Mouse (Mus musculus) midbrain, postnatal 0 days (tissue): ENCODE results near the gene Fam131a. TPM values are rescaled to one million over a fixed set of nuclear protein-coding genes. Genes with fewer than 3 reads are reported as not detected.

Experiments used
- ATAC-seq: fragments of 200-750 bp; cut with Nextera tagmentation; 2 replicates; pipeline ENCODE4 v1.8.0; 2017; ENCODE audit warnings: moderate number of reproducible peaks, mild to moderate bottlenecking, moderate TSS enrichment, moderate library complexity; ENCODE audit not compliant: low FRiP score
- DNase-seq: peaks from one replicate; pipeline ENCODE4 v3.0.0-alpha.2; 2015; ENCODE audit warnings: low spot score
- H3K27ac ChIP-seq: fragments of 300-500 bp; sonication (generic); 2 replicates; pipeline ENCODE4 v1.5.1; 2014; ENCODE audit warnings: low read depth, mild to moderate bottlenecking, low read length, mixed read lengths
- H3K27me3 ChIP-seq: fragments of 300-500 bp; sonication (generic); 2 replicates; pipeline ENCODE4 v1.6.1; 2014; ENCODE audit warnings: low read length, control low read depth, mixed read lengths; ENCODE audit not compliant: insufficient read depth
- H3K36me3 ChIP-seq: fragments of 300-500 bp; sonication (generic); 2 replicates; pipeline ENCODE4 v1.6.1; 2014; ENCODE audit warnings: low read length, control low read depth, mixed read lengths; ENCODE audit not compliant: insufficient read depth
- H3K4me1 ChIP-seq: fragments of 300-500 bp; sonication (generic); 2 replicates; pipeline ENCODE4 v1.6.1; 2014; ENCODE audit warnings: mild to moderate bottlenecking, control low read depth, antibody characterized with exemption, low read length, mixed read lengths; ENCODE audit not compliant: insufficient read depth
- H3K4me2 ChIP-seq: fragments of 300-500 bp; sonication (generic); 2 replicates; pipeline ENCODE4 v1.6.1; 2014; ENCODE audit warnings: low read depth, mild to moderate bottlenecking, low read length, mixed read lengths; ENCODE audit not compliant: poor library complexity, severe bottlenecking
- H3K4me3 ChIP-seq: fragments of 300-500 bp; sonication (generic); 2 replicates; pipeline ENCODE4 v1.5.1; 2014; ENCODE audit warnings: low read depth, mild to moderate bottlenecking, low read length, moderate library complexity
- H3K9ac ChIP-seq: fragments of 300-500 bp; sonication (generic); replicated peaks from 2 replicates; pipeline ENCODE4 v1.6.1; 2014; ENCODE audit warnings: mild to moderate bottlenecking, low read length, moderate library complexity, mixed read lengths; ENCODE audit not compliant: poor library complexity, severe bottlenecking
- H3K9me3 ChIP-seq: fragments of 300-500 bp; sonication (generic); 2 replicates; pipeline ENCODE4 v1.6.1; 2016; ENCODE audit warnings: low read length, control low read depth
- CTCF ChIP-seq: IDR thresholded peaks from 2 replicates; pipeline ENCODE4 v1.5.1; 2016; ENCODE audit warnings: antibody characterized with exemption, mild to moderate bottlenecking
- WGBS: fragments of 180-500 bp; shearing (Covaris S2); extraction: QIAGEN DNeasy Blood & Tissue Kit; methylation state at CpG from one replicate; pipeline ENCODE4 v1.1.7; 2014; 5-methylcytosine and 5-hydroxymethylcytosine counted together
- polyA plus RNA-seq: library from polyadenylated mRNA; unstranded; fragments of >200 nt; fragmentation: Nextera tagmentation; extraction: Ambion mirVana; gene quantifications from 2 replicates; pipeline ENCODE4 v1.2.1, GENCODE M21; 2015
- total RNA-seq: library from RNA; depleted of rRNA; stranded (reverse); fragments of >200 nt; gene quantifications from 2 replicates; pipeline ENCODE4 v1.2.3, GENCODE M21; 2014

Fam131a gene
- total and polyA plus RNA-seq, 2 experiments from 2014 or later = 70.9 to 173 TPM

DNA sequence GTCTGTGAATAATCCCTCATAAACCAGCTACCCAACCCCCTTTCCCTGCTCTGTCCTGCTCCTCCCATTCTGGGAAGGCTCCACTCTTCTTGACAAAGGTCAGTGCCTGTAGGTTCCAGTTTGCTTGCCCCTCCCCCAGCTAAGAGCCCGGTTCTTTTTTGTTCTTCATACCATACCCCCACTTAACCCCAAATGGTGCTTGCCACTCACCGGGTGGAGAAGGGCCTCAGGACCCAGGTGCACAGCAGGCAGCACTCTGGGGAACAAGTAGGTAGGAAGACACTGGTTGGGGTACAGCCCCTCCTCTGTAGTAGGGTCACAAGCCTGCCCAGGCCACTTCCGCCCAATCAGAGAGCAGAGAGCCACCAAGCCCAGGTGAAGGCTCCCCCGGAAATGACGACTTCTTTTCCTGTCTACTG lies 37.3 kb downstream of the Fam131a start:
- no peak overlapping the region for H3K27ac ChIP-seq
- no peaks in the 10 kb centered on the region for H3K36me3 ChIP-seq
- H3K4me3 ChIP-seq = no peak overlapping the region
- no peak for TF ChIP-seq CTCF
- no peak overlapping the region for H3K9ac ChIP-seq
- no peak for ATAC-seq
- 0 out of 2 replicates have a peak, but pooled peaks cover 7% of the 10 kb centered on the region for H3K27me3 ChIP-seq
- H3K4me1 ChIP-seq = peaks cover 5% of the 10 kb centered on the region; the same call in 1 of the 2 replicates
- 45% methylated on average over 5 of the region's 5 CpGs for WGBS
- DNase-seq = no peak
- no peaks in the 10 kb centered on the region for H3K9me3 ChIP-seq
- no peak overlapping the region for H3K4me2 ChIP-seq

DNA sequence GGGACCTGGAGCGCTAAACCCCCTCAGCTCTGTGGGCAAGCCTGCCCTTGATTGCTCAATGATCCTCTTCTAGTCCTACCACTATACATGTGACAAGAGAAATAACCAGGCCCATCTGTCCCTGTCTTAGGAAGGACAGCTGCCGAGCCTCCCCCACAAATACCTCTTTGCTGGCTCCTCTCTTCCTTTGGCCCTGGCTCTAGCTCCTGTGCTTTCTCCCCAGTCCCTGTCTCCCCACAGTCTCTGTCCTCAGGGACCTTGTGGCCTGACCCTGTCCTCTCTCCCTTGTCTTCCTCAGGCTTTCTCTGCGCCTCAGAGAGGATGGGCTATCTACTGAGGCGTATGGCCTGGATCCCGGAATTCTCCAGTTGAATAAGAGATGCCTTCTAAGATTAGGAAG lies 38.6 kb downstream of the Fam131a start:
- H3K9ac ChIP-seq = no peak overlapping the region
- H3K27me3 ChIP-seq = peaks cover 13% of the 10 kb centered on the region; the same call in 1 of the 2 replicates
- no peak overlapping the region for H3K4me2 ChIP-seq
- TF ChIP-seq CTCF = no peak
- peak; percentile 2; the same call in 1 of the 2 replicates for ATAC-seq
- no peaks in the 10 kb centered on the region for H3K9me3 ChIP-seq
- DNase-seq = no peak
- 64% methylated on average over 5 of the region's 5 CpGs for WGBS
- no peak overlapping the region for H3K27ac ChIP-seq
- H3K4me1 ChIP-seq = peaks cover 5% of the 10 kb centered on the region; the same call in 1 of the 2 replicates
- H3K4me3 ChIP-seq = no peak overlapping the region
- H3K36me3 ChIP-seq = no peaks in the 10 kb centered on the region

DNA sequence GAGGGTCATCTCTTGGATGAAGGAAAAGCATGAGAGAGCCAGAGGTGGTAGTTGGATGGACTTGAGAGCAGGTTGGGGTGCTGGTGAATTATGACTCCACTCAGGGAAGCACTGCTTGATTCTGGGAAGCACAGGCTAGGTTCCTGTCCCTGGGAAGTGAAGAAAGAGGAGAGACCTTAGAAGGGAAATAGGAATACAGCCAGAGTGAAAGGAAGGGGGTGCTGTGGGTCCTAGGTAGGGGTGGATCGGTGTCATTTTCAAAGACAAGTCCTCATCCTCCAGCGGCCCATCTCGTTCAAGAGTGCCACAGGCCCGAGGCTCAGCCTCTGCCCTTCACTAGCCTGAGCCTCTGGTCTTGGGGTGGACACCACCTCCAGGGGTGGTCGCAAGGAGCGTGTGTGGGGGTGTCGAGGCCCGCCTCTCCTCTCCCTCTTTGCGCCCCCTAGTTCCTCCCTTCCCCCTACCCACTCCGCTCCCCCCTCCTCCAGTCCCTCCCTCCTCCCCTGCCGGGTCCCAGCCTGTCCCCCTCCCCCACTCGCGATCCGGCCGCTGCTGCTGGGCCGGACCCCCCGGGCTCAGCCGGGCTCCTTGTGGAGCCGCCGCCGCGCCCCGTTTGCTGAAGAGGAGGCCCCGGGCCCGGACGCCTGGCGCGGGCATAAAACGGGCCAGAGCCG lies 39.3 kb downstream of the Fam131a start:
- H3K36me3 ChIP-seq = no peaks in the 10 kb centered on the region
- H3K4me1 ChIP-seq = peaks cover 5% of the 10 kb centered on the region; the same call in 1 of the 2 replicates
- peak; percentile 38 for ATAC-seq
- peaks cover 13% of the 10 kb centered on the region; the same call in 1 of the 2 replicates for H3K27me3 ChIP-seq
- peak overlapping the region; percentile 86 for H3K9ac ChIP-seq
- H3K27ac ChIP-seq = peak overlapping the region; percentile 65
- 2% methylated on average over 13 of the region's 30 CpGs for WGBS
- no peaks in the 10 kb centered on the region for H3K9me3 ChIP-seq
- peak; percentile 39 for DNase-seq
- H3K4me3 ChIP-seq = peak overlapping the region; percentile 78
- H3K4me2 ChIP-seq = peak overlapping the region; percentile 80
- peak; percentile 47 for TF ChIP-seq CTCF

DNA sequence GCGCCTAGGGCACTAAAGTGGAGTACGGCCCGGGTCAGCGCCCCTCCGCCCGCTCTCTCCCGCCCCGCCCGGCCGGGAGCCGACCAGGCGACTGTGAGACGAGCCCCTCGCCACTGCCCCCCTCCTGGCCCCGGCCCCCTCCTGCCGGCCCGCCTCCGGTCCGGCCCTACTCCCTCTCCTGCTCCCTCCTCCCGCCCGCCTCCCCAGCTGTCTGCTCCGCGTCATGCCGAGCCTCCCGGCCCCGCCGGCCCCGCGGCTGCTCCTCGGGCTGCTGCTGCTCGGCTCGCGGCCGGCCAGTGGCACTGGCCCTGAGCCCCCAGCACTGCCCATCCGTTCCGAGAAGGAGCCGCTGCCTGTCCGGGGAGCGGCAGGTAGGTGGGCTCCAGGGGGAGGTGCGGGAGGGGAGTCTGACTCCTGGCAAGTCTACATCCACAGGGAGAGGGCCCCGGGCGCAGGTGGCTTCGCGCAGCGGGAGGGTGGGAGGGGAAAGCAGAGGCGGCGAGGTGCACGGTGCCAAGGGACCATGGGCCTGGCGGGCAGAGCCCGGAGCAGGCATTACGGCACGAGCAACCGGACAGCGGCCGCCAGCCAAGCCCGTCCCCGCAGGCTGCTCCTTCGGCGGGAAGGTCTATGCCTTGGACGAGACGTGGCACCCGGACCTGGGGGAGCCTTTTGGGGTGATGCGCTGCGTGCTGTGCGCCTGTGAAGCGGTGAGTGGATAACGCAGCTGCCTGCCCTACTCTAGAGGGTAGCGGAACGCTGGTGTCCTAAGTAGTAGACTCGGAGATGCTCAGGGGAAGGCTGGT lies 40.1 kb downstream of the Fam131a start, which contains the start of gene Chrd:
TSS of gene Chrd (plus strand) at position 203 of the 806 bp plus-strand sequence.
- Histone ChIP-seq H3K27ac (peak within 1 kb of the TSS; percentile 65), H3K4me2 (peak within 1 kb of the TSS; percentile 80), H3K4me3 (peak within 1 kb of the TSS; percentile 78), H3K27me3 (peaks cover 13% of the 10 kb centered on the region; the same call in 1 of the 2 replicates), H3K9ac (peak within 1 kb of the TSS; percentile 86), H3K36me3 (no peaks in the 10 kb centered on the region), H3K4me1 (peaks cover 5% of the 10 kb centered on the region; the same call in 1 of the 2 replicates), H3K9me3 (no peaks in the 10 kb centered on the region)
- DNase-seq (peak; percentile 66), ATAC-seq (peak; percentile 69)
- 1% methylated on average over 47 of the region's 70 CpGs for WGBS
- no peak for TF ChIP-seq CTCF

DNA sequence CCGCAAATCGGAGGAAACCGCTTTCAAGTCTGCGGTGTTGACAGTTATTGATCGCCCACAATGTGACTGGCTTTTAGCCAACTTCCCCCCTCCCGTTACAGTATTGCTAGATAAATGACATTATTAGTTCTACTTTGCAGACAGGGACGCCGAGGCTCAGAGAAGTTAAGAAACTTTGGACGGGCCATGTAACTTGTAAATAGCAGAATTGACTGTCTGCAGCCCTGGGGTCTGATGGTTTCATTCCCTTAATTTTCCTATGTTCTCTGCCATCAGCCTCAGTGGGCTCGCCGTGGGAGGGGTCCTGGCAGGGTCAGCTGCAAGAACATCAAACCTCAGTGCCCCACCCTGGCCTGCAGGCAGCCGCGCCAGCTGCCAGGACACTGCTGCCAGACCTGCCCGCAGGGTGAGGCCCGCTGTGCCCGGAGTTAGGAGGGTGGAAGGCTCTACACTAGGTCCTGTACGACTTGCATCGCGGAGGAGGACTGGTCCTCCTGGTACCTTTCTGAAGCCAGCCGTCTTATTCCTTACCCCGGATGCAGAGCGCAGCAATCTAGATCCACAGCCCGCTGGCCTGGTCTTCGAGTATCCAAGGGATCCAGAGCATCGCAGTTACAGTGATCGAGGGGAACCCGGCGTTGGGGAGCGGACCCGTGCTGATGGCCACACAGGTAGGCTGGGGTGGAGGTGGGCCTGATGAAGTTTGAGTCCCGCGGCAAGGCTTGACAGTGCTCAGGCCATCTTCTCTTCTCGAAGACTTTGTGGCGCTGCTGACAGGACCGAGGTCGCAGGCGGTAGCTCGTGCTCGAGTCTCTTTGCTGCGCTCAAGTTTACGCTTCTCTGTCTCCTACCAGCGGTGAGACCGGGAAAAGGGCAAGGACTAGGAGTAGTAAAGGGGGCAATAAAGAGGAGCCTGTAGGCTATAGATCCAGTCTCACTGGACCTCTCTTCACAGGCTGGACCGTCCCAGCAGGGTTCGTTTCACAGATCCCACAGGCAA lies 41.0 kb downstream of the Fam131a start, which contains the start of gene Thpo:
TSS of gene Thpo (minus strand) at position 781 of the 1,000 bp plus-strand sequence.
- peak; percentile 40 for TF ChIP-seq CTCF
- Histone ChIP-seq H3K4me2 (peak within 1 kb of the TSS; percentile 80), H3K4me1 (peaks cover 5% of the 10 kb centered on the region; the same call in 1 of the 2 replicates), H3K9me3 (no peaks in the 10 kb centered on the region), H3K4me3 (peak within 1 kb of the TSS; percentile 78), H3K27ac (no peak within 1 kb of the TSS), H3K36me3 (no peaks in the 10 kb centered on the region), H3K9ac (peak within 1 kb of the TSS; percentile 86), H3K27me3 (peaks cover 13% of the 10 kb centered on the region; the same call in 1 of the 2 replicates)
- ATAC-seq = no peak
- peak; percentile 47 for DNase-seq
- 4% methylated on average over 45 of the region's 45 CpGs for WGBS
